Mouse (Mus musculus) bone marrow macrophage, adult 2 months (primary cell): ENCODE results near the gene Atxn7l3b.

Experiments
- CTCF ChIP-seq: IDR thresholded peaks from 2 replicates; pipeline ENCODE4 v1.5.1; 2012; ENCODE audit warnings: low read depth, mild to moderate bottlenecking, low read length, moderate library complexity
- POLR2A ChIP-seq: IDR thresholded peaks from 2 replicates; pipeline ENCODE4 v1.6.1; 2012; ENCODE audit warnings: mild to moderate bottlenecking, low read depth, low read length, borderline replicate concordance

DNA sequence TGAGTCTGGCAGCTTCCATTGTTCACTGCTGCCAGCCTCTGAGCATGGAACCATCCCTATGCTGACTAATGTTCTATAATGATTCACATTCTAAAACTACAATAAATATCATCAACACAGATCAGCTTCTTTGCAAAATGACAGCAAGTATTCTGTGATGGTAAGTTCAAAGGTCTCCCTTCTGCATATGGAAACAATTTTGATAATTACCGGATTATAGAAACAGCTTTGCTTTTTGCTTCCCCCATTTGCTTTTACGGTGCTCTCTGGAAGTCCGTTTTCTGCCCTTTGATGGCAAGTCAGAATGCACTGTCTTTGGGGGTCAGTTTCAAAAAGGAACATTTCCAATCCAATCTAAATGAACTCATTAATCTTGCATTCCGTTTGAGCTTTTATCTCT lies 32.2 kb downstream of the Atxn7l3b start:
- TF ChIP-seq POLR2A (no peak), CTCF (no peak)
